Mouse (Mus musculus) intestine, embryonic 15.5 days (tissue): ENCODE results near the gene Adgrg1. TPM values are rescaled to one million over a fixed set of nuclear protein-coding genes. Genes with fewer than 3 reads are reported as not detected.

Source experiments
- ATAC-seq: fragments of 200-750 bp; cut with Nextera tagmentation; 2 replicates; pipeline ENCODE4 v1.8.0; 2017; ENCODE audit warnings: moderate TSS enrichment, moderate library complexity
- H3K27ac ChIP-seq: fragments of 300-500 bp; sonication (generic); 2 replicates; pipeline ENCODE4 v1.5.1; 2015; ENCODE audit warnings: mild to moderate bottlenecking, inconsistent platforms
- H3K27me3 ChIP-seq: fragments of 300-500 bp; sonication (generic); replicated peaks from 2 replicates; pipeline ENCODE4 v1.6.1; 2015; ENCODE audit warnings: inconsistent platforms
- H3K36me3 ChIP-seq: fragments of 300-500 bp; sonication (generic); 2 replicates; pipeline ENCODE4 v1.6.1; 2015; ENCODE audit warnings: inconsistent platforms
- H3K4me1 ChIP-seq: fragments of 300-500 bp; sonication (generic); replicated peaks from 2 replicates; pipeline ENCODE4 v1.6.1; 2015; ENCODE audit warnings: inconsistent platforms
- H3K4me2 ChIP-seq: fragments of 300-500 bp; sonication (generic); replicated peaks from 2 replicates; pipeline ENCODE4 v1.6.1; 2015; ENCODE audit warnings: mild to moderate bottlenecking, inconsistent platforms
- H3K4me3 ChIP-seq: fragments of 300-500 bp; sonication (generic); replicated peaks from 2 replicates; pipeline ENCODE4 v1.5.1; 2015; ENCODE audit warnings: inconsistent platforms
- H3K9ac ChIP-seq: fragments of 300-500 bp; sonication (generic); 2 replicates; pipeline ENCODE4 v1.6.1; 2015; ENCODE audit warnings: inconsistent platforms
- H3K9me3 ChIP-seq: fragments of 300-500 bp; sonication (generic); 2 replicates; pipeline ENCODE4 v1.6.1; 2016; ENCODE audit warnings: inconsistent platforms
- WGBS: fragments of 180-500 bp; shearing (Covaris S2); methylation state at CpG from one replicate; pipeline ENCODE4 v1.1.7; 2015; 5-methylcytosine and 5-hydroxymethylcytosine counted together
- polyA plus RNA-seq: library from polyadenylated mRNA; unstranded; fragments of >200 nt; fragmentation: Nextera tagmentation; extraction: Ambion mirVana; gene quantifications from 2 replicates; pipeline ENCODE4 v1.2.1, GENCODE M21; 2015

Adgrg1 gene
- polyA plus RNA-seq, 1 experiment from 2014 or later = 22.4 TPM

DNA sequence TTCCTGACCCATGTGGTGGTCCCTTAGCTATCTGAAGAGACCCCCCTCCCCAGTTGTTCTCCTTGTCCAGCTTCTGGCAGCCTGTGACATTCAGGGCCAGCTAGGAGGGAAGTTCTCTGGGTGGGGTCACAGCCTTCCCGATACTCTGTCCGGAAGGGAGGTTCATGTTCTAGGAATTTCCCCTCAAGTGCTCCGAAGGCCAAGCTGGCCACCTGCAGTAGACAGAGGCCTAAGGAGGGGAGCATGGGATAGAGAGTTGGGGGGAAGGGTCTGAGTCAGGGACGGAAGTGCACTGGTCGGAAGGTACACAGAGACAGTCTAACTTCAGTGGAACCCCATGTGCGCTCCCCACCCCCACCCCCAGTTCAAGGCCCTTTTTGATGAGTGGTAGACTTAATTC is 25.4 kb downstream of the Adgrg1 start:
- Histone ChIP-seq H3K4me1 (peaks cover 41% of the 10 kb centered on the region), H3K27me3 (no peaks in the 10 kb centered on the region), H3K36me3 (no peaks in the 10 kb centered on the region), H3K4me3 (no peak overlapping the region), H3K4me2 (no peak overlapping the region), H3K9me3 (no peaks in the 10 kb centered on the region), H3K27ac (no peak overlapping the region), H3K9ac (no peak overlapping the region)
- 59% methylated on average over 6 of the region's 6 CpGs for WGBS
- no peak for ATAC-seq

- H3K4me1 ChIP-seq = peaks cover 36% of the 10 kb centered on the region
- no peaks in the 10 kb centered on the region for H3K27me3 ChIP-seq
- H3K36me3 ChIP-seq = no peaks in the 10 kb centered on the region
- no peak overlapping the region for H3K27ac ChIP-seq
- no peak overlapping the region for H3K4me3 ChIP-seq
- no peaks in the 10 kb centered on the region for H3K9me3 ChIP-seq
- H3K4me2 ChIP-seq = peak overlapping the region; percentile 24; the same call in 1 of the 2 replicates
- no peak overlapping the region for H3K9ac ChIP-seq
- WGBS = 24% methylated on average over 5 of the region's 5 CpGs
- peak; percentile 54 for ATAC-seq
Observed at GRCm38 (mm10) chr8:95000684-95001083, 26.1 kb downstream of the Adgrg1 start.

- Histone ChIP-seq H3K36me3 (no peaks in the 10 kb centered on the region), H3K4me2 (no peak overlapping the region), H3K27me3 (no peaks in the 10 kb centered on the region), H3K4me1 (peaks cover 36% of the 10 kb centered on the region), H3K27ac (no peak overlapping the region; the same call in 1 of the 2 replicates), H3K9me3 (no peaks in the 10 kb centered on the region), H3K9ac (no peak overlapping the region), H3K4me3 (no peak overlapping the region)
- 76% methylated on average over 5 of the region's 5 CpGs for WGBS
- no peak; the same call in 1 of the 2 replicates for ATAC-seq
Observed at GRCm38 (mm10) chr8:95001165-95001564, 26.6 kb downstream of the Adgrg1 start.

DNA sequence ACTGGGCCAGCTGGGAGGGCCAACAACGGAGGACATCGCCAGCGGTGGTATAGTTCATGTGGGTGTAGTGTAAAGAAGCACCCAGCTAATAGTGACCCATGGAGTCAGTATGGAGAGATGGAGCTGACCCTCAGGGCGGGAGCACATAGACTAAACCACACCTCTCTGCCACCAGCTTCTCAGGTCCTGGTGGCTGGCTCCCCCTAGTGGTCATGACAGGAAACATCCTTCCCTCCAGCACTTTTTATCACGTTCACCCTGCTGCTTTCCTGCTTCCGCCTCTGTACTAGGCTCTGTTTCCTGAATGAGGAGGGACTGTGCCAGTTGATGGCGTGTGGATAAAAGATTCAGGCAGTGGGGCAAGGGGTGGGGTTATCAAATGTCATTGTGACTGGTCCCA is 27.1 kb downstream of the Adgrg1 start:
- 8% methylated on average over 7 of the region's 7 CpGs for WGBS
- Histone ChIP-seq H3K27me3 (no peaks in the 10 kb centered on the region), H3K4me2 (no peak overlapping the region), H3K36me3 (no peaks in the 10 kb centered on the region), H3K4me3 (no peak overlapping the region), H3K9ac (no peak overlapping the region), H3K4me1 (peaks cover 36% of the 10 kb centered on the region), H3K9me3 (no peaks in the 10 kb centered on the region), H3K27ac (no peak overlapping the region)
- ATAC-seq = peak; percentile 58

DNA sequence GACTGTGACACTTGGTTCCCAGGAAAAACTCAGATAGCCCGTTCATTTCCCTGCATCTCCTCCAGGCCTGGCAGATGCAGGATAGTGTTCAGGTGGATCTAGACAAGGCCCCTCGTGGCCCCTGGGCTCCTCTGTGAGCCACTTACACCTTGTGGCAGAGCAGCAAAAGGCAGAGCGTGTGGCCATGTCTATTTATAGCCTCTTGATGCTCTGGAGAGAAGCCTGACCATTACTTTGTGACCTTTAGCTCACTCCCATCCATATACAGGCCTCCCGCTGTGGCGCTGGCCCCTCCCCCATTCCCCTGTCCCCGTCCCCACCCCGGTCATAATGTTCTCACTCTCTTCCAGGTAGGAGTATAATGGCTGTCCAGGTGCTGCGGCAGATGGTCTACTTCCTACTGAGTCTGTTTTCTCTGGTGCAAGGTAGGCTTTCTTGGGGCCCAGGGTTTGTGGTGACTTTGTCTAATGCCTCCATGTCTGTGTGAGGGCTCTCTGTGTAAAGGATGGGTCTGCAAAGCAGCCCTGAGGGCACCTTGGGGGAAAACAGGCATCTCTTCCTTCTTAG is 27.6 kb downstream of the Adgrg1 start:
- ATAC-seq = peak; percentile 32
- Histone ChIP-seq H3K9me3 (no peaks in the 10 kb centered on the region), H3K4me3 (no peak overlapping the region), H3K36me3 (no peaks in the 10 kb centered on the region), H3K4me2 (no peak overlapping the region), H3K27ac (peak overlapping the region; percentile 27; the same call in 1 of the 2 replicates), H3K9ac (no peak overlapping the region), H3K4me1 (peaks cover 31% of the 10 kb centered on the region), H3K27me3 (no peaks in the 10 kb centered on the region)
- WGBS = 31% methylated on average over 8 of the region's 8 CpGs

DNA sequence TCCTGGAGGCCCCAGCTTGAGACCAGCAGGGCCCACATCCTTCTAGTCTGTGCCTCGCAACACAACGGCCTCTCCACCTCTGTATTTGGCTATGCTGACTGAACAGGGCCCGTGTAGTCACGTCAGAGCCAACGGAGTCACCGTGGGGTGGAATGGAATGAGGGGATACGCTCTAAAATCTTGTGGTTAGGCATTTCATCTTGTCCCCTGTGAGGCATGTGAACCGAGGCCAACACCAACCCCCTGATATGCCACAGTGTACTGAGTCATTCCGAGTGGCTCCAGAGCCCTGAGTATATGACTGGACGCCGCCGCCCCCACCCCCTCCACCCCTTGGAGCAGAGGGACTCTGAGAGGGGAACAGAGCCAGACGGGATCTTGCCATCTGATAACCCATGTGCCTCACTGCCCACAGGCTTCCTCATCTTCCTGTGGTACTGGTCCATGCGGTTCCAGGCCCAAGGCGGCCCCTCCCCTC is 37.9 kb downstream of the Adgrg1 start:
- WGBS = 79% methylated on average over 15 of the region's 15 CpGs
- H3K4me2 ChIP-seq = no peak overlapping the region
- no peaks in the 10 kb centered on the region for H3K9me3 ChIP-seq
- H3K4me1 ChIP-seq = no peaks in the 10 kb centered on the region
- H3K27ac ChIP-seq = no peak overlapping the region
- ATAC-seq = no peak
- no peak overlapping the region for H3K4me3 ChIP-seq
- H3K9ac ChIP-seq = no peak overlapping the region
- H3K36me3 ChIP-seq = no peaks in the 10 kb centered on the region
- no peaks in the 10 kb centered on the region for H3K27me3 ChIP-seq

DNA sequence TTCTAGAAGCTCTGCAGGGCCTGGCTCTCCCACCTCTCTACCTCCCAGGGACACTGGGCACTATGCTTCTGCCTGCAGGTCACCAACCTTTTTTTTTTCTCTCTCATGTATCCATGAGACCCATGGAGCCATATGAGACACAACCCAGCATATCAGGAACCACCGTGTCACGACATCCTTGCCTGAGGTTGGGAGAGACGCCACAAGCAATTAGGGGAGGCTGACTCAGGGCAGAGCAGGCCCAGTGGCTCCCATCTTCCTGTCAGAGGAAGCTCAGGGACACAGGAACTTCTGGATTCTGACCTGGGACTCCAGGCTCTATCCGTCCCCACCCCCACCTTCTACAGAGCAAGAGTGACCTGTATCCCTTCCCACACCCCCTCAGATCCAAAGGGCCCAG is 41.3 kb downstream of the Adgrg1 start:
- no peak for ATAC-seq
- Histone ChIP-seq H3K9ac (no peak overlapping the region), H3K36me3 (no peaks in the 10 kb centered on the region), H3K4me1 (no peaks in the 10 kb centered on the region), H3K4me2 (no peak overlapping the region), H3K27me3 (no peaks in the 10 kb centered on the region), H3K4me3 (no peak overlapping the region), H3K27ac (no peak overlapping the region), H3K9me3 (no peaks in the 10 kb centered on the region)
- 71% methylated on average over 4 of the region's 4 CpGs for WGBS

DNA sequence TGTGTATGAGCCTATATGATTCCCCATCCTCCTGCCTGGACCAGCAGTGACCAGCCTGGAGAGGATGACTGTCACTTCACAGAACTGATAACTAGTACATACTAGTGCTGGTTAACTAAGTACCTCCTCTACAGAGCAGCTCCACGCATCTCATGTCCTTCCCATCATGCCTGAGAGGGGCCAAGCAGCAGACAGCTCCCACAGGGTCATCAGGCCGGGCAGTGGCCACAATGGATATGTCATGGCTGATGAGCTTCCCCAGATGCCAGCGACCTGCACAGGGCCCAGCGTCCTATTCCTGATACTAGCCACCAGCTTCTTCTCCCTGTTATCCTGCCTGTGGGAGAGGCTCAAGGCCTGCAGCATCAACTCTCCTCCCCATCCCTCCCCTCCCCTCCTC is 42.1 kb downstream of the Adgrg1 start:
- no peak overlapping the region for H3K4me3 ChIP-seq
- no peak overlapping the region for H3K4me2 ChIP-seq
- no peak overlapping the region for H3K27ac ChIP-seq
- no peaks in the 10 kb centered on the region for H3K36me3 ChIP-seq
- 53% methylated on average over 4 of the region's 4 CpGs for WGBS
- ATAC-seq = no peak
- no peaks in the 10 kb centered on the region for H3K9me3 ChIP-seq
- H3K4me1 ChIP-seq = no peaks in the 10 kb centered on the region
- H3K9ac ChIP-seq = no peak overlapping the region
- H3K27me3 ChIP-seq = no peaks in the 10 kb centered on the region

GRCm38 (mm10) chr8:95017451-95017850 is 42.9 kb downstream of the Adgrg1 start, which contains the start of gene Adgrg3:
Gene Adgrg3 (plus strand): TSS chr8:95017692.
- Histone ChIP-seq H3K36me3 (no peaks in the 10 kb centered on the region), H3K4me3 (no peak within 1 kb of the TSS), H3K9me3 (no peaks in the 10 kb centered on the region), H3K27me3 (no peaks in the 10 kb centered on the region), H3K9ac (no peak within 1 kb of the TSS), H3K4me2 (no peak within 1 kb of the TSS), H3K4me1 (no peaks in the 10 kb centered on the region), H3K27ac (no peak within 1 kb of the TSS)
- WGBS = 67% methylated on average over 11 of the region's 11 CpGs
- ATAC-seq = no peak

GRCm38 (mm10) chr8:95017969-95018635 is 43.6 kb downstream of the Adgrg1 start:
- no peaks in the 10 kb centered on the region for H3K36me3 ChIP-seq
- 66% methylated on average over 9 of the region's 9 CpGs for WGBS
- H3K4me2 ChIP-seq = no peak overlapping the region
- no peak overlapping the region for H3K4me3 ChIP-seq
- H3K27me3 ChIP-seq = no peaks in the 10 kb centered on the region
- ATAC-seq = no peak
- no peak overlapping the region for H3K27ac ChIP-seq
- no peaks in the 10 kb centered on the region for H3K9me3 ChIP-seq
- no peak overlapping the region for H3K9ac ChIP-seq
- H3K4me1 ChIP-seq = no peaks in the 10 kb centered on the region

- H3K27ac ChIP-seq = no peak overlapping the region
- H3K4me2 ChIP-seq = no peak overlapping the region; the same call in 1 of the 2 replicates
- no peaks in the 10 kb centered on the region for H3K9me3 ChIP-seq
- H3K4me3 ChIP-seq = no peak overlapping the region
- no peaks in the 10 kb centered on the region for H3K27me3 ChIP-seq
- no peaks in the 10 kb centered on the region for H3K4me1 ChIP-seq
- 48% methylated on average over 12 of the region's 12 CpGs for WGBS
- ATAC-seq = no peak
- no peaks in the 10 kb centered on the region for H3K36me3 ChIP-seq
- no peak overlapping the region for H3K9ac ChIP-seq
Observed at GRCm38 (mm10) chr8:95020293-95020777, 45.8 kb downstream of the Adgrg1 start.

GRCm38 (mm10) chr8:95020821-95021220 is 46.3 kb downstream of the Adgrg1 start:
- ATAC-seq = no peak
- Histone ChIP-seq H3K9ac (no peak overlapping the region), H3K4me1 (no peaks in the 10 kb centered on the region)

GRCm38 (mm10) chr8:95023201-95023600 is 48.6 kb downstream of the Adgrg1 start:
- H3K4me1 ChIP-seq = no peaks in the 10 kb centered on the region
- no peaks in the 10 kb centered on the region for H3K9me3 ChIP-seq
- no peak overlapping the region for H3K9ac ChIP-seq
- H3K4me3 ChIP-seq = no peak overlapping the region
- no peak overlapping the region for H3K4me2 ChIP-seq
- H3K36me3 ChIP-seq = no peaks in the 10 kb centered on the region
- no peak for ATAC-seq
- WGBS = 29% methylated on average over 8 of the region's 8 CpGs
- no peaks in the 10 kb centered on the region for H3K27me3 ChIP-seq
- no peak overlapping the region for H3K27ac ChIP-seq

More at GRCm38 (mm10) chr8:95020821-95021220, 46.3 kb downstream of the Adgrg1 start:
- WGBS = 67% methylated on average over 10 of the region's 10 CpGs
- H3K36me3 ChIP-seq = no peaks in the 10 kb centered on the region
- H3K27ac ChIP-seq = no peak overlapping the region
- H3K9me3 ChIP-seq = no peaks in the 10 kb centered on the region
- no peaks in the 10 kb centered on the region for H3K27me3 ChIP-seq
- no peak overlapping the region for H3K4me3 ChIP-seq
- no peak overlapping the region; the same call in 1 of the 2 replicates for H3K4me2 ChIP-seq
